Mouse (Mus musculus): ENCODE results near the gene Gltp. TPM values are rescaled to one million over a fixed set of nuclear protein-coding genes. Genes with fewer than 3 reads are reported as not detected.
A peak's percentile ranks its signal among the peaks of the same experiment; 100 is the strongest.

Gene Gltp
- polyA plus RNA-seq, 1 experiment from 2014 or later = 696 TPM

GRCm38 (mm10) chr5:114674594-114674993 is 16.2 kb downstream of the Gltp start:
- WGBS = 82% methylated on average over 8 of the region's 8 CpGs
- peaks cover 57% of the 10 kb centered on the region for H3K36me3 ChIP-seq
- no peak for ATAC-seq (ENCODE audit: insufficient number of reproducible peaks, low FRiP score, low TSS enrichment, low read depth)
- 0 out of 2 replicates have a peak, but pooled peaks cover 7% of the 10 kb centered on the region for H3K4me1 ChIP-seq
- H3K9ac ChIP-seq = no peak overlapping the region
- H3K9me3 ChIP-seq = no peaks in the 10 kb centered on the region
- H3K27me3 ChIP-seq = no peaks in the 10 kb centered on the region
- H3K4me3 ChIP-seq = no peak overlapping the region
- no peak overlapping the region for H3K27ac ChIP-seq
- H3K4me2 ChIP-seq = no peak overlapping the region

GRCm38 (mm10) chr5:114673114-114673513 is 17.7 kb downstream of the Gltp start:
- H3K9me3 ChIP-seq = no peaks in the 10 kb centered on the region
- no peak for ATAC-seq (ENCODE audit: insufficient number of reproducible peaks, low FRiP score, low TSS enrichment, low read depth)
- 90% methylated on average over 13 of the region's 13 CpGs for WGBS

GRCm38 (mm10) chr5:114669014-114669413 is 21.8 kb downstream of the Gltp start:
- ATAC-seq (ENCODE audit: insufficient number of reproducible peaks, low FRiP score, low TSS enrichment, low read depth) = no peak
- Histone ChIP-seq H3K4me3 (no peak overlapping the region), H3K27ac (no peak overlapping the region), H3K36me3 (peaks cover 22% of the 10 kb centered on the region), H3K4me1 (peaks cover 23% of the 10 kb centered on the region), H3K9ac (no peak overlapping the region), H3K9me3 (no peaks in the 10 kb centered on the region), H3K27me3 (no peaks in the 10 kb centered on the region), H3K4me2 (no peak overlapping the region)
- WGBS = 89% methylated on average over 5 of the region's 5 CpGs

More at GRCm38 (mm10) chr5:114673114-114673513, 17.7 kb downstream of the Gltp start:
- H3K9ac ChIP-seq = no peak overlapping the region
- peaks cover 56% of the 10 kb centered on the region for H3K36me3 ChIP-seq
- 0 out of 2 replicates have a peak, but pooled peaks cover 3% of the 10 kb centered on the region for H3K4me1 ChIP-seq
- H3K27ac ChIP-seq = no peak overlapping the region
- H3K27me3 ChIP-seq = no peaks in the 10 kb centered on the region
- no peak overlapping the region for H3K4me3 ChIP-seq
- H3K4me2 ChIP-seq = no peak overlapping the region

GRCm38 (mm10) chr5:114667228-114667856 is 23.4 kb downstream of the Gltp start:
- H3K27me3 ChIP-seq = no peaks in the 10 kb centered on the region
- H3K36me3 ChIP-seq = peaks cover 9% of the 10 kb centered on the region
- H3K9me3 ChIP-seq = no peaks in the 10 kb centered on the region
- WGBS = 3% methylated on average over 36 of the region's 36 CpGs
- peak overlapping the region; percentile 35 for H3K4me3 ChIP-seq
- H3K9ac ChIP-seq = no peak overlapping the region
- peak; percentile 87 for ATAC-seq (ENCODE audit: insufficient number of reproducible peaks, low FRiP score, low TSS enrichment, low read depth)
- peak overlapping the region; percentile 73 for H3K27ac ChIP-seq
- peak overlapping the region; percentile 52 for H3K4me2 ChIP-seq
- peaks cover 23% of the 10 kb centered on the region for H3K4me1 ChIP-seq

GRCm38 (mm10) chr5:114666659-114667058 is 24.1 kb downstream of the Gltp start:
- 51% methylated on average over 1 of the region's 1 CpGs for WGBS
- Histone ChIP-seq H3K27ac (no peak overlapping the region), H3K4me1 (peaks cover 23% of the 10 kb centered on the region)

GRCm38 (mm10) chr5:114664750-114665149 is 26.0 kb downstream of the Gltp start:
- H3K36me3 ChIP-seq = peaks cover 4% of the 10 kb centered on the region
- H3K27ac ChIP-seq = peak overlapping the region; percentile 34; the same call in 1 of the 2 replicates
- peaks cover 6% of the 10 kb centered on the region; the same call in 1 of the 2 replicates for H3K27me3 ChIP-seq
- WGBS = 41% methylated on average over 7 of the region's 7 CpGs
- H3K4me1 ChIP-seq = peaks cover 23% of the 10 kb centered on the region
- no peak overlapping the region for H3K9ac ChIP-seq
- ATAC-seq (ENCODE audit: insufficient number of reproducible peaks, low FRiP score, low TSS enrichment, low read depth) = peak; percentile 70
- H3K4me3 ChIP-seq = no peak overlapping the region
- no peaks in the 10 kb centered on the region for H3K9me3 ChIP-seq
- H3K4me2 ChIP-seq = 0 out of 2 replicates have a peak overlapping the region, but pooled peaks have one; percentile 1

More at GRCm38 (mm10) chr5:114666659-114667058, 24.1 kb downstream of the Gltp start:
- Histone ChIP-seq H3K4me3 (no peak overlapping the region), H3K4me2 (no peak overlapping the region), H3K9ac (no peak overlapping the region), H3K36me3 (peaks cover 9% of the 10 kb centered on the region), H3K9me3 (no peaks in the 10 kb centered on the region), H3K27me3 (no peaks in the 10 kb centered on the region)
- no peak for ATAC-seq (ENCODE audit: insufficient number of reproducible peaks, low FRiP score, low TSS enrichment, low read depth)

GRCm38 (mm10) chr5:114664139-114664538 is 26.6 kb downstream of the Gltp start:
- no peak for ATAC-seq (ENCODE audit: insufficient number of reproducible peaks, low FRiP score, low TSS enrichment, low read depth)
- Histone ChIP-seq H3K4me1 (peaks cover 26% of the 10 kb centered on the region), H3K9me3 (no peaks in the 10 kb centered on the region), H3K27me3 (peaks cover 11% of the 10 kb centered on the region), H3K4me2 (no peak overlapping the region), H3K9ac (no peak overlapping the region), H3K36me3 (peaks cover 3% of the 10 kb centered on the region; the same call in 1 of the 2 replicates), H3K4me3 (no peak overlapping the region), H3K27ac (no peak overlapping the region)
- 75% methylated on average over 4 of the region's 4 CpGs for WGBS

- 54% methylated on average over 6 of the region's 6 CpGs for WGBS
- ATAC-seq (ENCODE audit: insufficient number of reproducible peaks, low FRiP score, low TSS enrichment, low read depth) = no peak
- Histone ChIP-seq H3K9me3 (no peaks in the 10 kb centered on the region), H3K4me2 (no peak overlapping the region), H3K4me3 (no peak overlapping the region), H3K27me3 (peaks cover 36% of the 10 kb centered on the region), H3K36me3 (no peaks in the 10 kb centered on the region), H3K27ac (no peak overlapping the region), H3K9ac (no peak overlapping the region), H3K4me1 (peaks cover 33% of the 10 kb centered on the region)
Observed at GRCm38 (mm10) chr5:114661029-114661428, 29.8 kb downstream of the Gltp start.

- Histone ChIP-seq H3K36me3 (no peaks in the 10 kb centered on the region), H3K4me2 (peak within 1 kb of the TSS; percentile 93), H3K27ac (peak within 1 kb of the TSS; percentile 61), H3K27me3 (peaks cover 40% of the 10 kb centered on the region), H3K4me3 (peak within 1 kb of the TSS; percentile 56), H3K4me1 (peaks cover 33% of the 10 kb centered on the region), H3K9ac (peak within 1 kb of the TSS; percentile 44), H3K9me3 (no peaks in the 10 kb centered on the region)
- under 1% methylated on average over 35 of the region's 47 CpGs for WGBS
- 0 out of 2 replicates have a peak, but pooled peaks have one; percentile 50 for ATAC-seq (ENCODE audit: insufficient number of reproducible peaks, low FRiP score, low TSS enrichment, low read depth)
Observed at GRCm38 (mm10) chr5:114658255-114658654, 32.5 kb downstream of the Gltp start, which contains the start of gene Trpv4. Gene Trpv4, minus strand, starts transcription at chr5:114658421.

GRCm38 (mm10) chr5:114657426-114657825 is 33.4 kb downstream of the Gltp start:
- H3K4me3 ChIP-seq = peak overlapping the region; percentile 56
- 30% methylated on average over 10 of the region's 10 CpGs for WGBS
- H3K36me3 ChIP-seq = no peaks in the 10 kb centered on the region
- H3K9ac ChIP-seq = peak overlapping the region; percentile 44
- peaks cover 35% of the 10 kb centered on the region for H3K4me1 ChIP-seq
- no peaks in the 10 kb centered on the region for H3K9me3 ChIP-seq
- H3K27ac ChIP-seq = no peak overlapping the region
- ATAC-seq (ENCODE audit: insufficient number of reproducible peaks, low FRiP score, low TSS enrichment, low read depth) = no peak
- H3K4me2 ChIP-seq = peak overlapping the region; percentile 93
- H3K27me3 ChIP-seq = peaks cover 40% of the 10 kb centered on the region

- H3K27me3 ChIP-seq = peaks cover 40% of the 10 kb centered on the region
- H3K4me1 ChIP-seq = peaks cover 39% of the 10 kb centered on the region
- H3K9me3 ChIP-seq = no peaks in the 10 kb centered on the region
- no peak overlapping the region for H3K27ac ChIP-seq
- H3K4me2 ChIP-seq = 0 out of 2 replicates have a peak overlapping the region, but pooled peaks have one; percentile 2
- 84% methylated on average over 7 of the region's 7 CpGs for WGBS
- H3K36me3 ChIP-seq = no peaks in the 10 kb centered on the region
- ATAC-seq (ENCODE audit: insufficient number of reproducible peaks, low FRiP score, low TSS enrichment, low read depth) = no peak
- no peak overlapping the region for H3K4me3 ChIP-seq
- no peak overlapping the region for H3K9ac ChIP-seq
Observed at GRCm38 (mm10) chr5:114656305-114656704, 34.5 kb downstream of the Gltp start.

GRCm38 (mm10) chr5:114655721-114656120 is 35.1 kb downstream of the Gltp start:
- H3K27me3 ChIP-seq = peaks cover 37% of the 10 kb centered on the region
- ATAC-seq (ENCODE audit: insufficient number of reproducible peaks, low FRiP score, low TSS enrichment, low read depth) = no peak

More at GRCm38 (mm10) chr5:114655721-114656120, 35.1 kb downstream of the Gltp start:
- H3K4me2 ChIP-seq = no peak overlapping the region
- H3K27ac ChIP-seq = no peak overlapping the region
- H3K9ac ChIP-seq = no peak overlapping the region
- H3K4me1 ChIP-seq = peaks cover 45% of the 10 kb centered on the region
- H3K9me3 ChIP-seq = no peaks in the 10 kb centered on the region
- no peak overlapping the region for H3K4me3 ChIP-seq
- H3K36me3 ChIP-seq = no peaks in the 10 kb centered on the region
- 71% methylated on average over 5 of the region's 5 CpGs for WGBS

All from limb, embryonic 15.5 days (tissue).